Mouse (Mus musculus) lung, adult 2 months (tissue): ENCODE measurements around the gene Ugt1a9.
"Not testable (repeated sequence)": the region's sequence is repeated elsewhere in the genome, so short reads cannot be mapped to it uniquely, and the experiment has no call there.

Experiments used
- CTCF ChIP-seq: fragments of 200-500 bp; IDR thresholded peaks from 2 replicates; pipeline ENCODE4 v1.5.1; 2011; ENCODE audit warnings: mild to moderate bottlenecking, low read length, control low read depth; ENCODE audit not compliant: insufficient read depth
- POLR2A ChIP-seq: fragments of 200-500 bp; IDR thresholded peaks from 2 replicates; pipeline ENCODE4 v1.6.1; 2011; ENCODE audit warnings: low read depth, mild to moderate bottlenecking, control low read depth, low read length, borderline replicate concordance; ENCODE audit errors: extremely low read depth

- TF ChIP-seq CTCF, result peak; percentile 29; the same call in 1 of the 2 replicates
- TF ChIP-seq POLR2A, result not testable (repeated sequence)
These were observed 50.9 kb downstream of the Ugt1a9 start for GRCm38 (mm10) chr1:88121521-88121920.
